Mouse (Mus musculus): ENCODE data around the gene Slc9a8.
A peak's percentile ranks its signal among the peaks of the same experiment; 100 is the strongest.

Slc9a8 gene

GRCm38 (mm10) chr2:167415970-167416563 lies 5.4 kb upstream of the Slc9a8 start:
- no peak for DNase-seq (ENCODE audit: low spot score in 2 of 2)

- DNase-seq (ENCODE audit: low spot score in 2 of 2) = no peak
Measured at GRCm38 (mm10) chr2:167417048-167417447, 4.5 kb upstream of the Slc9a8 start.

- DNase-seq (ENCODE audit: low spot score in 2 of 2) = peak; percentile 36 to 60
Measured at GRCm38 (mm10) chr2:167417694-167418093, 3.8 kb upstream of the Slc9a8 start.

GRCm38 (mm10) chr2:167419204-167419603 lies 2.3 kb upstream of the Slc9a8 start:
- DNase-seq (ENCODE audit: low spot score in 2 of 2) = peak in 1 of 2 experiments; percentile 62

- DNase-seq (ENCODE audit: low spot score in 2 of 2) = peak in 1 of 2 experiments; percentile 10
Measured at GRCm38 (mm10) chr2:167420811-167421241, 686 bp upstream of the Slc9a8 start.

- DNase-seq (ENCODE audit: low spot score in 2 of 2) = no peak
Measured at GRCm38 (mm10) chr2:167422150-167422470, 598 bp downstream of the Slc9a8 start.

- DNase-seq (ENCODE audit: low spot score in 2 of 2) = no peak
Measured at GRCm38 (mm10) chr2:167423031-167423611, 1.6 kb downstream of the Slc9a8 start.

- DNase-seq (ENCODE audit: low spot score in 2 of 2) = no peak
Measured at GRCm38 (mm10) chr2:167424040-167424439, 2.5 kb downstream of the Slc9a8 start.

GRCm38 (mm10) chr2:167424516-167424915 lies 3.0 kb downstream of the Slc9a8 start:
- no peak for DNase-seq (ENCODE audit: low spot score in 2 of 2)

- DNase-seq (ENCODE audit: low spot score in 2 of 2) = no peak
Measured at GRCm38 (mm10) chr2:167425407-167425806, 3.9 kb downstream of the Slc9a8 start.

GRCm38 (mm10) chr2:167429596-167429995 lies 8.1 kb downstream of the Slc9a8 start:
- DNase-seq (ENCODE audit: low spot score in 2 of 2) = no peak

GRCm38 (mm10) chr2:167430737-167431417 lies 9.4 kb downstream of the Slc9a8 start:
- no peak for DNase-seq (ENCODE audit: low spot score in 2 of 2)

GRCm38 (mm10) chr2:167431418-167431776 lies 9.9 kb downstream of the Slc9a8 start:
- no peak for DNase-seq (ENCODE audit: low spot score in 2 of 2)

- no peak for DNase-seq (ENCODE audit: low spot score in 2 of 2)
Measured at GRCm38 (mm10) chr2:167434570-167434969, 13.1 kb downstream of the Slc9a8 start.

GRCm38 (mm10) chr2:167435631-167436030 lies 14.1 kb downstream of the Slc9a8 start:
- DNase-seq (ENCODE audit: low spot score in 2 of 2) = no peak

- DNase-seq (ENCODE audit: low spot score in 2 of 2) = no peak
Measured at GRCm38 (mm10) chr2:167436371-167436770, 14.9 kb downstream of the Slc9a8 start.

GRCm38 (mm10) chr2:167439422-167439821 lies 17.9 kb downstream of the Slc9a8 start:
- no peak for DNase-seq (ENCODE audit: low spot score in 2 of 2)

GRCm38 (mm10) chr2:167443411-167444193 lies 22.1 kb downstream of the Slc9a8 start:
- no peak for DNase-seq (ENCODE audit: low spot score in 2 of 2)

- no peak for DNase-seq (ENCODE audit: low spot score in 2 of 2)
Measured at GRCm38 (mm10) chr2:167445911-167446780, 24.6 kb downstream of the Slc9a8 start.

- DNase-seq (ENCODE audit: low spot score in 2 of 2) = no peak
Measured at GRCm38 (mm10) chr2:167447207-167447606, 25.7 kb downstream of the Slc9a8 start.

GRCm38 (mm10) chr2:167447629-167448028 lies 26.1 kb downstream of the Slc9a8 start:
- DNase-seq (ENCODE audit: low spot score in 2 of 2) = no peak

Measured in frontal cortex, postnatal 14 days (tissue).